Mouse (Mus musculus) CH12.LX (cell line): ENCODE measurements at regions not wholly inside any gene's neighbourhood (a gene's known extent, or its start where the extent isn't known, plus 50 kb on each side); places are given as distances from the start of the nearest gene placed in this dataset.

Source experiments
- DNase-seq: peaks from one replicate; pipeline ENCODE4 v3.0.0-alpha.2; 2013; ENCODE audit errors: extremely low read depth
- H3K27ac ChIP-seq: 2 replicates; pipeline ENCODE4 v1.5.1; 2012; ENCODE audit warnings: low read depth, mild to moderate bottlenecking, control low read depth, moderate library complexity; ENCODE audit not compliant: insufficient read depth
- H3K27me3 ChIP-seq: replicated peaks from 2 replicates; pipeline ENCODE3; 2012; ENCODE audit warnings: inconsistent platforms
- H3K36me3 ChIP-seq, 2 experiments: replicated peaks in 1 of 2; 2 replicates each; pipeline versions ENCODE3 to v1.6.1; 2012; ENCODE audit warnings: inconsistent platforms in 1 of 2, low read length in 1 of 2, mild to moderate bottlenecking in 1 of 2, mixed read lengths in 1 of 2, moderate library complexity in 1 of 2; ENCODE audit not compliant: control insufficient read depth in 1 of 2, insufficient read depth in 1 of 2
- H3K4me1 ChIP-seq, 2 experiments: 2 replicates each; pipeline ENCODE4 v1.6.1; 2012; ENCODE audit warnings: inconsistent platforms in 1 of 2, moderate library complexity in 1 of 2; ENCODE audit not compliant: insufficient read depth in 2 of 2, control insufficient read depth in 1 of 2
- H3K4me2 ChIP-seq: 2 replicates; pipeline ENCODE4 v1.6.1; 2012; ENCODE audit warnings: low read depth, mild to moderate bottlenecking, control low read depth; ENCODE audit not compliant: poor library complexity, insufficient read depth, severe bottlenecking
- H3K4me3 ChIP-seq, 3 experiments: fragments of 150-350 bp in 1 of 3; sonication (generic) in 1 of 3; replicated peaks in 1 of 3; 2 replicates each; pipeline versions ENCODE3 to v1.5.1; 2011 to 2012; ENCODE audit warnings: low read depth in 2 of 3, low read length in 2 of 3, mild to moderate bottlenecking in 2 of 3, moderate library complexity in 2 of 3, control low read depth in 1 of 3, improper control_type of control experiment in 1 of 3, inconsistent platforms in 1 of 3, mixed read lengths in 1 of 3; ENCODE audit not compliant: poor library complexity in 1 of 3
- H3K79me2 ChIP-seq: replicated peaks from 2 replicates; pipeline ENCODE4 v1.6.1; 2012; ENCODE audit warnings: mild to moderate bottlenecking, moderate library complexity; ENCODE audit not compliant: control insufficient read depth, poor library complexity, insufficient read depth, severe bottlenecking; ENCODE audit errors: extremely low read depth
- H3K9ac ChIP-seq: 2 replicates; pipeline ENCODE4 v1.6.1; 2012; ENCODE audit warnings: low read depth, mild to moderate bottlenecking, control low read depth, moderate library complexity; ENCODE audit not compliant: insufficient read depth
- H3K9me3 ChIP-seq: replicated peaks from 2 replicates; pipeline ENCODE3; 2012; ENCODE audit warnings: low read length, inconsistent platforms, mixed read lengths
- BHLHE40 ChIP-seq: IDR thresholded peaks from 2 replicates; pipeline ENCODE4 v1.6.1; 2011; ENCODE audit warnings: mild to moderate bottlenecking, low read depth, low read length, improper control_type of control experiment
- CHD1 ChIP-seq: IDR thresholded peaks from 2 replicates; pipeline ENCODE4 v1.6.1; 2012; ENCODE audit warnings: low read depth, low read length, improper control_type of control experiment, inconsistent platforms
- CHD2 ChIP-seq: IDR thresholded peaks from 2 replicates; pipeline ENCODE4 v1.6.1; 2011; ENCODE audit warnings: low read length, improper control_type of control experiment
- CTCF ChIP-seq, 2 experiments: IDR thresholded peaks in 1 of 2; conservative IDR thresholded peaks in 1 of 2; 2 replicates each; pipeline ENCODE4 v1.5.1; 2011 to 2012; ENCODE audit warnings: low read depth in 2 of 2, low read length in 2 of 2, improper control_type of control experiment in 1 of 2, inconsistent platforms in 1 of 2, mild to moderate bottlenecking in 1 of 2, moderate library complexity in 1 of 2
- E2F4 ChIP-seq: IDR thresholded peaks from 2 replicates; pipeline ENCODE4 v1.6.1; 2011; ENCODE audit warnings: low read depth, low read length, improper control_type of control experiment; ENCODE audit not compliant: insufficient replicate concordance
- ELF1 ChIP-seq: IDR thresholded peaks from 2 replicates; pipeline ENCODE4 v1.6.1; 2014; ENCODE audit warnings: low read depth, mild to moderate bottlenecking, inconsistent platforms, low read length, improper control_type of control experiment
- EP300 ChIP-seq: IDR thresholded peaks from 2 replicates; pipeline ENCODE4 v1.6.1; 2011; ENCODE audit warnings: low read length, improper control_type of control experiment
- ETS1 ChIP-seq: conservative IDR thresholded peaks from 2 replicates; pipeline ENCODE4 v1.6.1; 2012; ENCODE audit warnings: low read depth, mild to moderate bottlenecking, inconsistent platforms, low read length, improper control_type of control experiment, moderate library complexity
- GABPA ChIP-seq: IDR thresholded peaks from 2 replicates; pipeline ENCODE4 v1.6.1; 2012; ENCODE audit warnings: low read depth, low read length, improper control_type of control experiment, inconsistent platforms; ENCODE audit not compliant: insufficient replicate concordance
- HCFC1 ChIP-seq: IDR thresholded peaks from 2 replicates; pipeline ENCODE4 v1.6.1; 2012; ENCODE audit warnings: low read depth, mild to moderate bottlenecking, inconsistent platforms, low read length, improper control_type of control experiment
- IRF4 ChIP-seq: IDR thresholded peaks from 2 replicates; pipeline ENCODE4 v1.6.1; 2014; ENCODE audit warnings: low read depth, mild to moderate bottlenecking, inconsistent platforms, low read length, improper control_type of control experiment
- JUN ChIP-seq: IDR thresholded peaks from 2 replicates; pipeline ENCODE4 v1.6.1; 2011; ENCODE audit warnings: low read depth, mild to moderate bottlenecking, low read length, improper control_type of control experiment, moderate library complexity; ENCODE audit not compliant: insufficient read depth
- JUND ChIP-seq: conservative IDR thresholded peaks from 2 replicates; pipeline ENCODE4 v1.6.1; 2011; ENCODE audit warnings: low read depth, low read length, improper control_type of control experiment
- KAT2A ChIP-seq: IDR thresholded peaks from 2 replicates; pipeline ENCODE4 v1.6.1; 2012; ENCODE audit warnings: low read length, improper control_type of control experiment, inconsistent platforms; ENCODE audit not compliant: insufficient replicate concordance
- MAFK ChIP-seq: IDR thresholded peaks from 2 replicates; pipeline ENCODE4 v1.6.1; 2011; ENCODE audit warnings: low read length, improper control_type of control experiment; ENCODE audit not compliant: insufficient replicate concordance
- MAX ChIP-seq: IDR thresholded peaks from 2 replicates; pipeline ENCODE4 v1.6.1; 2011; ENCODE audit warnings: low read length, improper control_type of control experiment
- MAZ ChIP-seq: IDR thresholded peaks from 2 replicates; pipeline ENCODE4 v1.6.1; 2012; ENCODE audit warnings: low read depth, mild to moderate bottlenecking, inconsistent platforms, low read length, improper control_type of control experiment, moderate library complexity
- MEF2A ChIP-seq: IDR thresholded peaks from 2 replicates; pipeline ENCODE4 v1.6.1; 2014; ENCODE audit warnings: low read depth, mild to moderate bottlenecking, inconsistent platforms, low read length, improper control_type of control experiment, borderline replicate concordance
- MXI1 ChIP-seq: IDR thresholded peaks from 2 replicates; pipeline ENCODE4 v1.6.1; 2011; ENCODE audit warnings: mild to moderate bottlenecking, low read depth, low read length, improper control_type of control experiment
- MYC ChIP-seq: IDR thresholded peaks from 2 replicates; pipeline ENCODE4 v1.6.1; 2011; ENCODE audit warnings: low read depth, mild to moderate bottlenecking, improper control_type of control experiment, low read length
- NELFE ChIP-seq: IDR thresholded peaks from 2 replicates; pipeline ENCODE4 v1.6.1; 2011; ENCODE audit warnings: low read depth, low read length, improper control_type of control experiment
- NRF1 ChIP-seq: IDR thresholded peaks from 2 replicates; pipeline ENCODE4 v1.6.1; 2014; ENCODE audit warnings: low read depth, mild to moderate bottlenecking, inconsistent platforms, low read length, improper control_type of control experiment, moderate library complexity
- PAX5 ChIP-seq: IDR thresholded peaks from 2 replicates; pipeline ENCODE4 v1.6.1; 2012; ENCODE audit warnings: low read length, inconsistent platforms, mixed read lengths
- POLR2A ChIP-seq: IDR thresholded peaks from 2 replicates; pipeline ENCODE4 v1.6.1; 2011; ENCODE audit warnings: low read depth, mild to moderate bottlenecking, improper control_type of control experiment, low read length
- POLR2AphosphoS2 ChIP-seq: IDR thresholded peaks from 2 replicates; pipeline ENCODE4 v1.6.1; 2011; ENCODE audit warnings: low read depth, low read length, improper control_type of control experiment
- RAD21 ChIP-seq: IDR thresholded peaks from 2 replicates; pipeline ENCODE4 v1.6.1; 2011; ENCODE audit warnings: low read depth, mild to moderate bottlenecking, low read length, improper control_type of control experiment, moderate library complexity
- RCOR1 ChIP-seq: conservative IDR thresholded peaks from 2 replicates; pipeline ENCODE4 v1.6.1; 2012; ENCODE audit warnings: low read depth, mild to moderate bottlenecking, inconsistent platforms, low read length, improper control_type of control experiment
- SIN3A ChIP-seq: IDR thresholded peaks from 2 replicates; pipeline ENCODE4 v1.6.1; 2012; ENCODE audit warnings: low read length, improper control_type of control experiment, inconsistent platforms
- SMC3 ChIP-seq: IDR thresholded peaks from 2 replicates; pipeline ENCODE4 v1.6.1; 2011; ENCODE audit warnings: low read depth, low read length, improper control_type of control experiment
- TBP ChIP-seq: conservative IDR thresholded peaks from 2 replicates; pipeline ENCODE4 v1.6.1; 2011; ENCODE audit warnings: low read depth, low read length, improper control_type of control experiment
- TCF12 ChIP-seq: IDR thresholded peaks from 2 replicates; pipeline ENCODE4 v1.6.1; 2014; ENCODE audit warnings: low read depth, mild to moderate bottlenecking, inconsistent platforms, low read length, improper control_type of control experiment
- UBTF ChIP-seq: IDR thresholded peaks from 2 replicates; pipeline ENCODE4 v1.6.1; 2012; ENCODE audit warnings: low read depth, mild to moderate bottlenecking, inconsistent platforms, low read length, improper control_type of control experiment, moderate library complexity
- USF1 ChIP-seq: IDR thresholded peaks from 2 replicates; pipeline ENCODE4 v1.6.1; 2014; ENCODE audit warnings: low read depth, mild to moderate bottlenecking, inconsistent platforms, low read length, improper control_type of control experiment
- USF2 ChIP-seq: conservative IDR thresholded peaks from 2 replicates; pipeline ENCODE4 v1.6.1; 2011; ENCODE audit warnings: low read depth, low read length, improper control_type of control experiment
- ZC3H11A ChIP-seq: IDR thresholded peaks from 2 replicates; pipeline ENCODE4 v1.6.1; 2012; ENCODE audit warnings: low read depth, mild to moderate bottlenecking, inconsistent platforms, low read length, improper control_type of control experiment
- ZKSCAN1 ChIP-seq: IDR thresholded peaks from 2 replicates; pipeline ENCODE4 v1.6.1; 2012; ENCODE audit warnings: low read depth, inconsistent platforms, low read length, improper control_type of control experiment, borderline replicate concordance
- ZMIZ1 ChIP-seq: IDR thresholded peaks from 2 replicates; pipeline ENCODE4 v1.6.1; 2012; ENCODE audit warnings: low read depth, mild to moderate bottlenecking, inconsistent platforms, low read length, improper control_type of control experiment
- ZNF384 ChIP-seq: IDR thresholded peaks from 2 replicates; pipeline ENCODE4 v1.6.1; 2012; ENCODE audit warnings: low read depth, low read length, improper control_type of control experiment, inconsistent platforms
- dilution Hi-C: fragments of 300-500 bp; cut with MboI; formaldehyde crosslinking; loops from 2 replicates; pipeline ENCODE4 v1.14.3; 2020; ENCODE audit warnings: low sequenced_read_pairs; ENCODE audit not compliant: extremely low pct_unique_long_range_greater_than_20kb, extremely low pct_ligation_motif_present
- in situ Hi-C: fragments of 300-500 bp; cut with MboI; formaldehyde crosslinking; loops from 3 replicates; pipeline ENCODE4 v1.14.3; 2019; ENCODE audit warnings: low sequenced_read_pairs, low pct_ligation_motif_present, low pct_unique_long_range_greater_than_20kb, mixed read lengths

GRCm38 (mm10) chr8:24386462-24386861 lies 339.2 kb downstream of the Adam3 start:
- DNase-seq = peak; percentile 44
- Histone ChIP-seq H3K4me2 (no peak overlapping the region), H3K36me3 (no peaks in the 10 kb centered on the region), H3K9ac (no peak overlapping the region), H3K4me3 (no peak overlapping the region), H3K79me2 (no peaks in the 10 kb centered on the region), H3K4me1 (no peaks in the 10 kb centered on the region), H3K9me3 (no peaks in the 10 kb centered on the region), H3K27ac (no peak overlapping the region), H3K27me3 (peaks cover 2% of the 10 kb centered on the region)
- TF ChIP-seq USF2 (no peak), UBTF (no peak), USF1 (no peak), IRF4 (peak; percentile 77), PAX5 (no peak), BHLHE40 (no peak), HCFC1 (no peak), JUND (no peak), RAD21 (peak; percentile 44), ZC3H11A (no peak), SMC3 (peak; percentile 39), POLR2A (no peak), TCF12 (no peak), ZNF384 (no peak), MXI1 (no peak), NRF1 (no peak), ZKSCAN1 (no peak), E2F4 (no peak), KAT2A (no peak), CTCF (conservative IDR thresholded peaks at IDR 0.05 in 1 of 2, IDR thresholded peaks at IDR 0.05 in 1 of 2; ENCODE audit: low read depth in 2 of 2, low read length in 2 of 2) (peak; percentile 36 to 65; a peak in 3 of 4 replicates), POLR2AphosphoS2 (no peak), JUN (no peak), EP300 (no peak), TBP (no peak), ELF1 (no peak), ZMIZ1 (no peak), GABPA (no peak), MAFK (no peak), NELFE (no peak), MAZ (no peak), RCOR1 (no peak), ETS1 (no peak), MAX (0 out of 2 replicates have a peak, but pooled peaks have one; percentile 23), CHD2 (no peak), CHD1 (no peak), MEF2A (no peak), MYC (0 out of 2 replicates have a peak, but pooled peaks have one; percentile 61), SIN3A (no peak)
- dilution Hi-C loops = no loop called here
- in situ Hi-C loops = no loop called here
